Mouse (Mus musculus) retina, postnatal 1 day (tissue): ENCODE measurements at regions not wholly inside any gene's neighbourhood (a gene's known extent, or its start where the extent isn't known, plus 50 kb on each side); places are given as distances from the start of the nearest gene placed in this dataset.
"Not testable (repeated sequence)": the region's sequence is repeated elsewhere in the genome, so short reads cannot be mapped to it uniquely, and the experiment has no call there.

ENCODE experiments used
- DNase-seq: peaks from one replicate; pipeline ENCODE4 v3.0.0-alpha.2; 2012

DNA sequence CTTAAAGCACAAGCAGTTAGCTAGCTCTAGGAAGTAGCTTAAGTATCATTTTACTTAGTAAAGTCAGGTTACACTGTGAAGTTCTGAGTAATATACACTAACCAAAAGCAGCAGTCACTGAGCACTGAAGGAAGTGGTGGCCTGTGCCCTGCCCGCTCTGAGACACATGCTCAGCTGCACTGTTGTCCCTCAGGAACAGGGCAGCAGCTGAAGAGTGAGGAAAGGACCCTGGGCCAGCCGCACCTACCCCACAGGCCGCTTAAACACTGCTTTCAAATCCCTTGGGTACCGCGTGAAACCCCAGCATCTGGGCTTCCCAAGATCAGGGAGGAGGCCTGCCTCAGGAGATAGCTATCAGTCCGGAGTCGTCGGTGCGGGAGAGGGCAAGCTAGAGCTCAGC lies 385.1 kb downstream of the Gm8797 start:
- not testable (repeated sequence) for DNase-seq

- no peak for DNase-seq
These were observed 386.8 kb downstream of the Gm8797 start for GRCm38 (mm10) chr3:6137374-6137773.

GRCm38 (mm10) chr3:6173775-6174174 lies 423.2 kb downstream of the Gm8797 start:
- DNase-seq: no peak

DNA sequence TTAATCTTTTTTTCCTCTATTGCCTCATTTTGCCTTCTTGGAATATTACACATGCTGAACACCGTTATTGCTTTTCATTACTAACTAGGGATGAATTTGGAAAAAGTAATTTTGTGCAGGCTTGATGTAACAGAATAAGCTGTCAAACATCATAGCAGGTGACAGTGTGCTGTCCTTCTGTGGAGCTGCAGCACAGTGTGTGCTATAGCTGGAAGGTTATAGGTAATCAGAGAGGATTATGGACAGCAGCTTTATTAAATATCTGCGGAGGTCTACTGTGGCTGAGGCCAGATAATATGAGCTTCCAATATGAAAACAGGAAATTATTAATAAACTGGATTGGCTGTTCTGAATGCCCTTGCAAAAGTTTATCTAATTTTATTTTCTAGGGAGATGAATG lies 431.9 kb downstream of the Gm8797 start:
- no peak for DNase-seq

DNA sequence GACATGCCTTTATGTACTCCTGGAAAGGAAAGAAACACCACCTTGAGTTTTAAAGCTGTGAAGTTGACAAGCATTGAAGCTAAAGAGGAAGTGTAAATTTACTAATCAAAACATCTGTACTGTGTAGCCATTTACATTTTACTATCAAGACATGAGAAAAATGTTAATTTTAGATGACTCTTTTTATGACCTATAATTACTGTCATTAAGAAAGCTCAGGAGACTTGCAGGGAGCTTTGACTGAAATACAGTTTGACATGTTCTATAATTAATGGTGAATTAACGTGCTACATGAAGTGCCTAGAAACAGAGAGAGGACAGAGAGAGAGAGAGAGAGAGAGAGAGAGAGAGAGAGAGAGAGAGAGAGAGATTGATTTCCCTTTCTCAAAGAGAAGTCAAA lies 432.8 kb downstream of the Gm8797 start:
- DNase-seq: peak; percentile 10

GRCm38 (mm10) chr3:6204656-6205055 lies 415.6 kb downstream of the 1700008P02Rik start:
- no peak for DNase-seq

- DNase-seq: no peak
These were observed 391.6 kb downstream of the 1700008P02Rik start for GRCm38 (mm10) chr3:6228685-6229084.
